Mouse (Mus musculus) embryonic facial prominence, embryonic 11.5 days (tissue): Measurements from ENCODE around the gene Cfap65. TPM values are rescaled to one million over a fixed set of nuclear protein-coding genes. Genes with fewer than 3 reads are reported as not detected.

ENCODE experiments used
- ATAC-seq: fragments of 200-750 bp; cut with Nextera tagmentation; replicated peaks from 2 replicates; pipeline ENCODE4 v1.8.0; 2017; ENCODE audit warnings: low read depth; ENCODE audit not compliant: insufficient number of reproducible peaks, low FRiP score, low TSS enrichment
- DNase-seq: peaks from one replicate; pipeline ENCODE4 v3.0.0-alpha.2; 2015; ENCODE audit warnings: low spot score
- H3K27ac ChIP-seq: fragments of 300-500 bp; sonication (generic); replicated peaks from 2 replicates; pipeline ENCODE4 v1.5.1; 2014; ENCODE audit warnings: mild to moderate bottlenecking, low read depth, low read length, control low read depth
- H3K27me3 ChIP-seq: fragments of 300-500 bp; sonication (generic); 2 replicates; pipeline ENCODE4 v1.6.1; 2014; ENCODE audit warnings: mild to moderate bottlenecking, low read length, moderate library complexity, mixed read lengths; ENCODE audit not compliant: control insufficient read depth, insufficient read depth
- H3K36me3 ChIP-seq: fragments of 300-500 bp; sonication (generic); replicated peaks from 2 replicates; pipeline ENCODE4 v1.6.1; 2014; ENCODE audit warnings: low read depth, mild to moderate bottlenecking, low read length, moderate library complexity, mixed read lengths; ENCODE audit not compliant: control insufficient read depth, insufficient read depth
- H3K4me1 ChIP-seq: fragments of 300-500 bp; sonication (generic); 2 replicates; pipeline ENCODE4 v1.6.1; 2014; ENCODE audit warnings: low read length, mixed read lengths; ENCODE audit not compliant: control insufficient read depth, insufficient read depth
- H3K4me2 ChIP-seq: fragments of 300-500 bp; sonication (generic); 2 replicates; pipeline ENCODE4 v1.6.1; 2014; ENCODE audit warnings: low read depth, mild to moderate bottlenecking, control low read depth, low read length, moderate library complexity
- H3K4me3 ChIP-seq: fragments of 300-500 bp; sonication (generic); 2 replicates; pipeline ENCODE4 v1.5.1; 2014; ENCODE audit warnings: low read depth, low read length, control low read depth
- H3K9ac ChIP-seq: fragments of 300-500 bp; sonication (generic); replicated peaks from 2 replicates; pipeline ENCODE4 v1.6.1; 2014; ENCODE audit warnings: mild to moderate bottlenecking, control low read depth, low read length
- H3K9me3 ChIP-seq: fragments of 300-500 bp; sonication (generic); replicated peaks from 2 replicates; pipeline ENCODE4 v1.6.1; 2016; ENCODE audit warnings: mild to moderate bottlenecking, low read length, inconsistent platforms, mixed read lengths; ENCODE audit not compliant: control insufficient read depth
- WGBS: fragments of 180-500 bp; shearing (Covaris S2); extraction: QIAGEN DNeasy Blood & Tissue Kit; methylation state at CpG from one replicate; pipeline ENCODE4 v1.1.7; 2014; 5-methylcytosine and 5-hydroxymethylcytosine counted together
- polyA plus RNA-seq: library from polyadenylated mRNA; unstranded; fragments of >200 nt; fragmentation: Nextera tagmentation; extraction: Ambion mirVana; gene quantifications from 2 replicates; pipeline ENCODE4 v1.2.1, GENCODE M21; 2014

The Cfap65 gene
- polyA plus RNA-seq, 1 experiment from 2014 or later: not detected

- H3K9me3 ChIP-seq: no peaks in the 10 kb centered on the region
- H3K4me1 ChIP-seq: peaks cover 2% of the 10 kb centered on the region; the same call in 1 of the 2 replicates
- no peak overlapping the region for H3K9ac ChIP-seq
- ATAC-seq: no peak
- H3K27ac ChIP-seq: no peak overlapping the region
- peak overlapping the region; percentile 26; the same call in 1 of the 2 replicates for H3K4me3 ChIP-seq
- H3K27me3 ChIP-seq: peaks cover 41% of the 10 kb centered on the region
- no peak for DNase-seq
- WGBS: 5% methylated on average over 16 of the region's 16 CpGs
- H3K36me3 ChIP-seq: no peaks in the 10 kb centered on the region
- peak overlapping the region; percentile 56; the same call in 1 of the 2 replicates for H3K4me2 ChIP-seq
These were observed 76.6 kb downstream of the Cfap65 start for GRCm38 (mm10) chr1:74858805-74859204.

GRCm38 (mm10) chr1:74858171-74858719, 77.2 kb downstream of the Cfap65 start:
- DNase-seq (peak; percentile 79), ATAC-seq (peak; percentile 8; the same call in 1 of the 2 replicates)
- H3K27ac ChIP-seq: no peak overlapping the region
- H3K36me3 ChIP-seq: no peaks in the 10 kb centered on the region
- H3K9me3 ChIP-seq: no peaks in the 10 kb centered on the region
- H3K27me3 ChIP-seq: peaks cover 45% of the 10 kb centered on the region
- under 1% methylated on average over 29 of the region's 29 CpGs for WGBS
- H3K4me1 ChIP-seq: peaks cover 2% of the 10 kb centered on the region; the same call in 1 of the 2 replicates
- peak overlapping the region; percentile 26 for H3K4me3 ChIP-seq
- H3K4me2 ChIP-seq: peak overlapping the region; percentile 56
- H3K9ac ChIP-seq: peak overlapping the region; percentile 22; the same call in 1 of the 2 replicates

- peak overlapping the region; percentile 56 for H3K4me2 ChIP-seq
- H3K9me3 ChIP-seq: no peaks in the 10 kb centered on the region
- no peaks in the 10 kb centered on the region for H3K36me3 ChIP-seq
- no peak overlapping the region for H3K9ac ChIP-seq
- peak overlapping the region; percentile 26; the same call in 1 of the 2 replicates for H3K4me3 ChIP-seq
- H3K4me1 ChIP-seq: peaks cover 2% of the 10 kb centered on the region; the same call in 1 of the 2 replicates
- no peak for ATAC-seq
- H3K27ac ChIP-seq: no peak overlapping the region
- WGBS: 8% methylated on average over 4 of the region's 4 CpGs
- H3K27me3 ChIP-seq: peaks cover 48% of the 10 kb centered on the region
- DNase-seq: no peak
These were observed 77.7 kb downstream of the Cfap65 start for GRCm38 (mm10) chr1:74857677-74858076.

- Histone ChIP-seq H3K27me3 (peaks cover 50% of the 10 kb centered on the region), H3K9me3 (no peaks in the 10 kb centered on the region), H3K27ac (no peak overlapping the region), H3K4me1 (peaks cover 2% of the 10 kb centered on the region; the same call in 1 of the 2 replicates), H3K36me3 (no peaks in the 10 kb centered on the region), H3K4me2 (no peak overlapping the region), H3K4me3 (no peak overlapping the region), H3K9ac (no peak overlapping the region)
- WGBS: 2% methylated on average over 20 of the region's 20 CpGs
- DNase-seq (no peak), ATAC-seq (no peak)
These were observed 78.2 kb downstream of the Cfap65 start for GRCm38 (mm10) chr1:74857201-74857600.

GRCm38 (mm10) chr1:74856791-74857190, 78.6 kb downstream of the Cfap65 start:
- DNase-seq: no peak
- Histone ChIP-seq H3K27me3 (peaks cover 50% of the 10 kb centered on the region), H3K9me3 (no peaks in the 10 kb centered on the region), H3K4me3 (peak overlapping the region; percentile 65; the same call in 1 of the 2 replicates), H3K36me3 (no peaks in the 10 kb centered on the region), H3K9ac (no peak overlapping the region), H3K4me1 (peaks cover 2% of the 10 kb centered on the region; the same call in 1 of the 2 replicates), H3K27ac (no peak overlapping the region), H3K4me2 (no peak overlapping the region)
- no peak for ATAC-seq
- 0% methylated on average over 7 of the region's 7 CpGs for WGBS

- WGBS: 2% methylated on average over 9 of the region's 11 CpGs
- Histone ChIP-seq H3K4me2 (peak overlapping the region; percentile 99), H3K27me3 (peaks cover 50% of the 10 kb centered on the region), H3K4me1 (peaks cover 2% of the 10 kb centered on the region; the same call in 1 of the 2 replicates), H3K9ac (no peak overlapping the region), H3K9me3 (no peaks in the 10 kb centered on the region), H3K27ac (no peak overlapping the region), H3K4me3 (peak overlapping the region; percentile 65), H3K36me3 (no peaks in the 10 kb centered on the region)
- DNase-seq: no peak
- no peak for ATAC-seq
These were observed 79.0 kb downstream of the Cfap65 start for GRCm38 (mm10) chr1:74856439-74856720.

- no peak overlapping the region for H3K27ac ChIP-seq
- DNase-seq (peak; percentile 32), ATAC-seq (no peak)
- WGBS: under 1% methylated on average over 73 of the region's 74 CpGs
- peak overlapping the region; percentile 99 for H3K4me2 ChIP-seq
- H3K4me3 ChIP-seq: peak overlapping the region; percentile 65
- H3K9ac ChIP-seq: peak overlapping the region; percentile 62
- no peaks in the 10 kb centered on the region for H3K36me3 ChIP-seq
- peaks cover 2% of the 10 kb centered on the region; the same call in 1 of the 2 replicates for H3K4me1 ChIP-seq
- H3K27me3 ChIP-seq: peaks cover 54% of the 10 kb centered on the region
- no peaks in the 10 kb centered on the region for H3K9me3 ChIP-seq
These were observed 79.6 kb downstream of the Cfap65 start for GRCm38 (mm10) chr1:74855651-74856438.

GRCm38 (mm10) chr1:74855156-74855555, 80.2 kb downstream of the Cfap65 start:
- Histone ChIP-seq H3K4me1 (peaks cover 2% of the 10 kb centered on the region; the same call in 1 of the 2 replicates), H3K4me3 (peak overlapping the region; percentile 65), H3K9me3 (no peaks in the 10 kb centered on the region), H3K27ac (no peak overlapping the region), H3K9ac (peak overlapping the region; percentile 62), H3K36me3 (no peaks in the 10 kb centered on the region), H3K4me2 (peak overlapping the region; percentile 99), H3K27me3 (peaks cover 60% of the 10 kb centered on the region)
- under 1% methylated on average over 47 of the region's 48 CpGs for WGBS
- ATAC-seq (0 out of 2 replicates have a peak, but pooled peaks have one; percentile 1), DNase-seq (peak; percentile 30)
